Mouse (Mus musculus) liver, embryonic 14.5 days (tissue): ENCODE measurements around the gene C2cd4c.

Experiments used
- CTCF ChIP-seq: IDR thresholded peaks from 2 replicates; pipeline ENCODE4 v1.5.1; 2016; ENCODE audit warnings: antibody characterized with exemption, low read depth, control low read depth
- EP300 ChIP-seq: IDR thresholded peaks from 2 replicates; pipeline ENCODE4 v1.6.1; 2016; ENCODE audit warnings: antibody characterized with exemption, low read depth

GRCm38 (mm10) chr10:79597936-79598230 is 15.9 kb downstream of the C2cd4c start:
- no peak for TF ChIP-seq CTCF
- TF ChIP-seq EP300: no peak
